Mouse (Mus musculus) hindbrain, postnatal 0 days (tissue): Measurements from ENCODE around the gene Grid1. TPM values are rescaled to one million over a fixed set of nuclear protein-coding genes. Genes with fewer than 3 reads are reported as not detected.

ENCODE experiments used
- ATAC-seq: fragments of 200-750 bp; cut with Nextera tagmentation; 2 replicates; pipeline ENCODE4 v1.8.0; 2017; ENCODE audit warnings: mild to moderate bottlenecking, moderate TSS enrichment, moderate library complexity
- DNase-seq: peaks from one replicate; pipeline ENCODE4 v3.0.0-alpha.2; 2015; ENCODE audit warnings: low spot score
- H3K27ac ChIP-seq: fragments of 300-500 bp; sonication (generic); 2 replicates; pipeline ENCODE4 v1.5.1; 2014; ENCODE audit warnings: mild to moderate bottlenecking
- H3K27me3 ChIP-seq: fragments of 300-500 bp; sonication (generic); 2 replicates; pipeline ENCODE4 v1.6.1; 2014; ENCODE audit warnings: low read length, mixed read lengths; ENCODE audit not compliant: insufficient read depth
- H3K36me3 ChIP-seq: fragments of 300-500 bp; sonication (generic); 2 replicates; pipeline ENCODE4 v1.6.1; 2014; ENCODE audit warnings: low read length, mixed read lengths; ENCODE audit not compliant: insufficient read depth
- H3K4me1 ChIP-seq: fragments of 300-500 bp; sonication (generic); 2 replicates; pipeline ENCODE4 v1.6.1; 2014; ENCODE audit warnings: antibody characterized with exemption, low read length, mixed read lengths; ENCODE audit not compliant: insufficient read depth
- H3K4me2 ChIP-seq: fragments of 300-500 bp; sonication (generic); 2 replicates; pipeline ENCODE4 v1.6.1; 2014; ENCODE audit warnings: low read depth, mild to moderate bottlenecking, low read length, moderate library complexity, mixed read lengths
- H3K4me3 ChIP-seq: fragments of 300-500 bp; sonication (generic); 2 replicates; pipeline ENCODE4 v1.5.1; 2014; ENCODE audit warnings: low read length
- H3K9ac ChIP-seq: fragments of 300-500 bp; sonication (generic); replicated peaks from 2 replicates; pipeline ENCODE4 v1.6.1; 2014; ENCODE audit warnings: mild to moderate bottlenecking, low read length, moderate library complexity, mixed read lengths
- H3K9me3 ChIP-seq: fragments of 300-500 bp; sonication (generic); 2 replicates; pipeline ENCODE4 v1.6.1; 2016; ENCODE audit warnings: low read length, mixed read lengths
- CTCF ChIP-seq: IDR thresholded peaks from 2 replicates; pipeline ENCODE4 v1.5.1; 2016; ENCODE audit warnings: antibody characterized with exemption, control low read depth, low read depth
- WGBS: fragments of 180-500 bp; shearing (Covaris S2); extraction: QIAGEN DNeasy Blood & Tissue Kit; methylation state at CpG from one replicate; pipeline ENCODE4 v1.1.7; 2014; 5-methylcytosine and 5-hydroxymethylcytosine counted together
- polyA plus RNA-seq: library from polyadenylated mRNA; unstranded; fragments of >200 nt; fragmentation: Nextera tagmentation; extraction: Ambion mirVana; gene quantifications from 2 replicates; pipeline ENCODE4 v1.2.1, GENCODE M21; 2015
- total RNA-seq: library from RNA; depleted of rRNA; stranded (reverse); fragments of >200 nt; gene quantifications from 2 replicates; pipeline ENCODE4 v1.2.3, GENCODE M21; 2014

Grid1 gene
- total and polyA plus RNA-seq, 2 experiments from 2014 or later = 8.6 to 33.7 TPM

- no peak for ATAC-seq
- peak; percentile 28 for DNase-seq
- H3K27ac ChIP-seq = peak overlapping the region; percentile 80
Observed at GRCm38 (mm10) chr14:34818387-34818980, 1.4 kb upstream of the Grid1 start.

GRCm38 (mm10) chr14:34819121-34819918 is 588 bp upstream of the Grid1 start:
- peak overlapping the region; percentile 77 for H3K4me2 ChIP-seq
- no peaks in the 10 kb centered on the region; the same call in 1 of the 2 replicates for H3K4me1 ChIP-seq
- under 1% methylated on average over 62 of the region's 85 CpGs for WGBS
- no peaks in the 10 kb centered on the region for H3K36me3 ChIP-seq
- peak overlapping the region; percentile 80 for H3K27ac ChIP-seq
- H3K27me3 ChIP-seq = peaks cover 10% of the 10 kb centered on the region
- no peak for TF ChIP-seq CTCF
- peak; percentile 81 for ATAC-seq
- peak overlapping the region; percentile 81 for H3K4me3 ChIP-seq
- H3K9ac ChIP-seq = peak overlapping the region; percentile 76
- peak; percentile 83 for DNase-seq
- H3K9me3 ChIP-seq = no peaks in the 10 kb centered on the region

More at GRCm38 (mm10) chr14:34818387-34818980, 1.4 kb upstream of the Grid1 start:
- H3K27me3 ChIP-seq = peaks cover 10% of the 10 kb centered on the region
- peak overlapping the region; percentile 76 for H3K9ac ChIP-seq
- no peaks in the 10 kb centered on the region for H3K36me3 ChIP-seq
- peak overlapping the region; percentile 77 for H3K4me2 ChIP-seq
- no peaks in the 10 kb centered on the region; the same call in 1 of the 2 replicates for H3K4me1 ChIP-seq
- H3K9me3 ChIP-seq = no peaks in the 10 kb centered on the region
- WGBS = 7% methylated on average over 9 of the region's 9 CpGs
- no peak for TF ChIP-seq CTCF
- H3K4me3 ChIP-seq = peak overlapping the region; percentile 81

- peak overlapping the region; percentile 80; the same call in 1 of the 2 replicates for H3K27ac ChIP-seq
- TF ChIP-seq CTCF = no peak
- H3K36me3 ChIP-seq = no peaks in the 10 kb centered on the region
- H3K4me2 ChIP-seq = peak overlapping the region; percentile 77
- no peaks in the 10 kb centered on the region; the same call in 1 of the 2 replicates for H3K4me1 ChIP-seq
- ATAC-seq = peak; percentile 11
- peak; percentile 63 for DNase-seq
- H3K4me3 ChIP-seq = peak overlapping the region; percentile 81
- H3K9ac ChIP-seq = peak overlapping the region; percentile 76
- H3K9me3 ChIP-seq = no peaks in the 10 kb centered on the region
- peaks cover 10% of the 10 kb centered on the region for H3K27me3 ChIP-seq
- WGBS = under 1% methylated on average over 12 of the region's 12 CpGs
Observed at GRCm38 (mm10) chr14:34820653-34821005, 721 bp downstream of the Grid1 start.

GRCm38 (mm10) chr14:34821131-34821790 is 1.4 kb downstream of the Grid1 start:
- DNase-seq = peak; percentile 19
- Histone ChIP-seq H3K4me1 (no peaks in the 10 kb centered on the region; the same call in 1 of the 2 replicates), H3K4me2 (peak overlapping the region; percentile 77), H3K27me3 (peaks cover 6% of the 10 kb centered on the region), H3K36me3 (no peaks in the 10 kb centered on the region), H3K9me3 (no peaks in the 10 kb centered on the region), H3K4me3 (peak overlapping the region; percentile 81), H3K27ac (no peak overlapping the region), H3K9ac (peak overlapping the region; percentile 76)
- TF ChIP-seq CTCF = no peak
- WGBS = 1% methylated on average over 26 of the region's 26 CpGs
- no peak for ATAC-seq

GRCm38 (mm10) chr14:34823136-34823535 is 3.2 kb downstream of the Grid1 start:
- WGBS = 1% methylated on average over 17 of the region's 17 CpGs

GRCm38 (mm10) chr14:34824186-34824585 is 4.3 kb downstream of the Grid1 start:
- no peak overlapping the region for H3K4me3 ChIP-seq
- H3K27ac ChIP-seq = no peak overlapping the region
- ATAC-seq (no peak), DNase-seq (peak; percentile 24)
- H3K4me2 ChIP-seq = no peak overlapping the region
- H3K4me1 ChIP-seq = no peaks in the 10 kb centered on the region; the same call in 1 of the 2 replicates
- 84% methylated on average over 3 of the region's 3 CpGs for WGBS
- H3K27me3 ChIP-seq = no peaks in the 10 kb centered on the region
- no peaks in the 10 kb centered on the region for H3K36me3 ChIP-seq
- H3K9ac ChIP-seq = no peak overlapping the region
- TF ChIP-seq CTCF = peak; percentile 39
- H3K9me3 ChIP-seq = no peaks in the 10 kb centered on the region

More at GRCm38 (mm10) chr14:34823136-34823535, 3.2 kb downstream of the Grid1 start:
- Histone ChIP-seq H3K9me3 (no peaks in the 10 kb centered on the region), H3K9ac (0 out of 2 replicates have a peak overlapping the region, but pooled peaks have one; percentile 35), H3K4me3 (peak overlapping the region; percentile 25), H3K4me2 (peak overlapping the region; percentile 77), H3K4me1 (no peaks in the 10 kb centered on the region; the same call in 1 of the 2 replicates), H3K36me3 (no peaks in the 10 kb centered on the region), H3K27ac (no peak overlapping the region; the same call in 1 of the 2 replicates), H3K27me3 (0 out of 2 replicates have a peak, but pooled peaks cover 3% of the 10 kb centered on the region)
- ATAC-seq = peak; percentile 72
- TF ChIP-seq CTCF = peak; percentile 89
- DNase-seq = peak; percentile 93
